8 mouse cellular contexts compared by ENCODE assay signal in genomic region chr8:94838600-94838999, GRCm38 (mm10). TPM values are rescaled to one million over a fixed set of nuclear protein-coding genes. Genes with fewer than 3 reads are reported as not detected.
A peak's percentile ranks its signal among the peaks of the same experiment; 100 is the strongest.
DNase-seq lines count a peak whose midpoint lies in the region; ATAC-seq and TF ChIP-seq lines count a peak whose summit lies in the region.

No protein-coding gene starts in this region.

- H3K36me3 ChIP-seq in G1E (replicated peaks), result peaks cover 35% of the 10 kb centered on the region
- H3K36me3 ChIP-seq in embryonic facial prominence, embryonic 12.5 days, result no peaks in the 10 kb centered on the region
- H3K36me3 ChIP-seq in intestine, postnatal 0 days (ENCODE audit: control insufficient read depth, insufficient read depth), result peaks cover 12% of the 10 kb centered on the region; the same call in 1 of the 2 replicates
- H3K36me3 ChIP-seq in midbrain, embryonic 15.5 days (replicated peaks), result no peaks in the 10 kb centered on the region

- 0% methylated on average over 24 of the region's 24 CpGs for WGBS in embryonic facial prominence, embryonic 12.5 days
- under 1% methylated on average over 24 of the region's 24 CpGs for WGBS in intestine, postnatal 0 days
- under 1% methylated on average over 23 of the region's 24 CpGs for WGBS in midbrain, embryonic 15.5 days

- peak overlapping the region; percentile 91 for H3K9ac ChIP-seq in embryonic facial prominence, embryonic 12.5 days
- H3K9ac ChIP-seq in intestine, postnatal 0 days (ENCODE audit: low read depth, low read length), result peak overlapping the region; percentile 94
- H3K9ac ChIP-seq in midbrain, embryonic 15.5 days, result peak overlapping the region; percentile 93

- no peaks in the 10 kb centered on the region for H3K27me3 ChIP-seq in G1E (ENCODE audit: insufficient read depth, low read length)
- no peaks in the 10 kb centered on the region for H3K27me3 ChIP-seq in embryonic facial prominence, embryonic 12.5 days
- H3K27me3 ChIP-seq in intestine, postnatal 0 days (replicated peaks; ENCODE audit: control insufficient read depth, insufficient read depth, low read length), result no peaks in the 10 kb centered on the region
- H3K27me3 ChIP-seq in midbrain, embryonic 15.5 days (replicated peaks), result no peaks in the 10 kb centered on the region

- DNase-seq in G1E (ENCODE audit: low spot score) (peak; percentile 64), liver (peak; percentile 75)
- DNase-seq in adrenal gland, postnatal 25 days, result peak; percentile 86
- DNase-seq in heart, adult 18-20 months, result peak; percentile 82 to 85
- no peak for DNase-seq in yolk sac, embryonic 10.5 days (ENCODE audit: low spot score)

- no peaks in the 10 kb centered on the region for H3K9me3 ChIP-seq in G1E (replicated peaks)
- H3K9me3 ChIP-seq in embryonic facial prominence, embryonic 12.5 days, result no peaks in the 10 kb centered on the region
- H3K9me3 ChIP-seq in intestine, postnatal 0 days (ENCODE audit: control insufficient read depth), result no peaks in the 10 kb centered on the region
- no peaks in the 10 kb centered on the region for H3K9me3 ChIP-seq in midbrain, embryonic 15.5 days

- peak; percentile 31; the same call in 1 of the 2 replicates for ATAC-seq in G1E (ENCODE audit: extremely low read depth, insufficient number of reproducible peaks, low FRiP score, poor library complexity, severe bottlenecking)
- peak; percentile 24; the same call in 1 of the 2 replicates for ATAC-seq in embryonic facial prominence, embryonic 12.5 days (ENCODE audit: insufficient number of reproducible peaks, insufficient read depth, low FRiP score, low TSS enrichment)
- ATAC-seq in intestine, postnatal 0 days, result peak; percentile 55
- ATAC-seq in midbrain, embryonic 15.5 days (replicated peaks), result peak; percentile 74

- H3K27ac ChIP-seq in embryonic facial prominence, embryonic 12.5 days, result peak overlapping the region; percentile 77
- peak overlapping the region; percentile 98 for H3K27ac ChIP-seq in intestine, postnatal 0 days (ENCODE audit: low read depth, low read length)
- peak overlapping the region; percentile 94 for H3K27ac ChIP-seq in midbrain, embryonic 15.5 days

- H3K4me2 ChIP-seq in embryonic facial prominence, embryonic 12.5 days (replicated peaks), result peak overlapping the region; percentile 69
- H3K4me2 ChIP-seq in intestine, postnatal 0 days (replicated peaks; ENCODE audit: low read depth), result peak overlapping the region; percentile 87
- H3K4me2 ChIP-seq in midbrain, embryonic 15.5 days, result peak overlapping the region; percentile 62

- TF ChIP-seq CTCF in G1E (IDR thresholded peaks at IDR 0.05; ENCODE audit: low read depth, low read length), result no peak
- TF ChIP-seq CTCF in intestine, postnatal 0 days (IDR thresholded peaks at IDR 0.05; ENCODE audit: low read depth), result no peak

- peaks cover 30% of the 10 kb centered on the region for H3K4me1 ChIP-seq in G1E (ENCODE audit: insufficient read depth, low read depth, low read length)
- H3K4me1 ChIP-seq in embryonic facial prominence, embryonic 12.5 days, result peaks cover 10% of the 10 kb centered on the region
- peaks cover 7% of the 10 kb centered on the region; the same call in 1 of the 2 replicates for H3K4me1 ChIP-seq in intestine, postnatal 0 days (replicated peaks; ENCODE audit: control insufficient read depth, insufficient read depth, low read length)
- H3K4me1 ChIP-seq in midbrain, embryonic 15.5 days, result peaks cover 19% of the 10 kb centered on the region

- peak overlapping the region; percentile 91 for H3K4me3 ChIP-seq in G1E (ENCODE audit: low read depth, low read length)
- H3K4me3 ChIP-seq in embryonic facial prominence, embryonic 12.5 days, result peak overlapping the region; percentile 84
- peak overlapping the region; percentile 96 for H3K4me3 ChIP-seq in intestine, postnatal 0 days (ENCODE audit: low read depth, low read length)
- peak overlapping the region; percentile 82 for H3K4me3 ChIP-seq in midbrain, embryonic 15.5 days

RNA-seq across cellular contexts. Expression of gene Ciapin1, which starts 0.4 kb away (rescaled TPM):
- total RNA-seq in G1E (2014; fragmentation: Nextera tagmentation) (56.3 and 75.9 TPM in 2 replicates), G1E (2017) (54.0 and 61.0 TPM in 2 replicates)
- polyA plus RNA-seq in G1E (2012), result 450 and 629 TPM in 2 replicates
- 112 and 175 TPM in 2 replicates for total RNA-seq in adrenal gland, postnatal 25 days (2021)
- polyA plus RNA-seq in embryonic facial prominence, embryonic 12.5 days (2016; fragmentation: Nextera tagmentation; extraction: Ambion mirVana), result 141 and 144 TPM in 2 replicates
- 10 to 100 TPM; 66.6 to 74.8 TPM for total RNA-seq in heart, adult 18-20 months (2021)
- 88.1 and 95.1 TPM in 2 replicates for polyA plus RNA-seq in intestine, postnatal 0 days (2015; fragmentation: Nextera tagmentation; extraction: Ambion mirVana)
- 211 and 217 TPM in 2 replicates for polyA plus RNA-seq in midbrain, embryonic 15.5 days (2015; fragmentation: Nextera tagmentation; extraction: Ambion mirVana)

RNA-seq across cellular contexts. Expression of gene Coq9, which starts 0.5 kb away (rescaled TPM):
- 60.7 and 68.8 TPM in 2 replicates for total RNA-seq in G1E (2014; fragmentation: Nextera tagmentation)
- total RNA-seq in G1E (2017), result 38.2 and 49.3 TPM in 2 replicates
- polyA plus RNA-seq in G1E (2012), result 109 and 133 TPM in 2 replicates
- total RNA-seq in adrenal gland, postnatal 25 days (2021), result 199 and 209 TPM in 2 replicates
- polyA plus RNA-seq in embryonic facial prominence, embryonic 12.5 days (2016; fragmentation: Nextera tagmentation; extraction: Ambion mirVana), result 61.8 and 66.3 TPM in 2 replicates
- total RNA-seq in heart, adult 18-20 months (2021), result 100 to 1,000 TPM; 627 to 660 TPM
- 79.4 and 80.7 TPM in 2 replicates for polyA plus RNA-seq in intestine, postnatal 0 days (2015; fragmentation: Nextera tagmentation; extraction: Ambion mirVana)
- 56.8 and 58.3 TPM in 2 replicates for polyA plus RNA-seq in midbrain, embryonic 15.5 days (2015; fragmentation: Nextera tagmentation; extraction: Ambion mirVana)

RNA-seq across cellular contexts. Expression of gene Polr2c, which starts 18.6 kb away (rescaled TPM):
- total RNA-seq in G1E (2014; fragmentation: Nextera tagmentation) (92.6 and 95.8 TPM in 2 replicates), G1E (2017) (65.5 and 66.1 TPM in 2 replicates)
- polyA plus RNA-seq in G1E (2012), result 18.5 and 33.8 TPM in 2 replicates
- 62.1 and 66.2 TPM in 2 replicates for total RNA-seq in adrenal gland, postnatal 25 days (2021)
- 145 and 154 TPM in 2 replicates for polyA plus RNA-seq in embryonic facial prominence, embryonic 12.5 days (2016; fragmentation: Nextera tagmentation; extraction: Ambion mirVana)
- 10 to 100 TPM; 62.3 to 65.6 TPM for total RNA-seq in heart, adult 18-20 months (2021)
- 70.4 and 75.1 TPM in 2 replicates for polyA plus RNA-seq in intestine, postnatal 0 days (2015; fragmentation: Nextera tagmentation; extraction: Ambion mirVana)
- 117 and 122 TPM in 2 replicates for polyA plus RNA-seq in midbrain, embryonic 15.5 days (2015; fragmentation: Nextera tagmentation; extraction: Ambion mirVana)

RNA-seq across cellular contexts. Expression of gene Ccl17, which starts 28.3 kb away (rescaled TPM):
- total RNA-seq in G1E (2014; fragmentation: Nextera tagmentation) (not detected in 2 replicates), G1E (2017) (not detected in 2 replicates)
- not detected in 2 replicates for polyA plus RNA-seq in G1E (2012)
- 0.70 TPM in 1 of 2 replicates, not detected in the other for total RNA-seq in adrenal gland, postnatal 25 days (2021)
- not detected in 2 replicates for polyA plus RNA-seq in embryonic facial prominence, embryonic 12.5 days (2016; fragmentation: Nextera tagmentation; extraction: Ambion mirVana)
- total RNA-seq in heart, adult 18-20 months (2021), result 1 to 10 TPM in 1 of 2 experiments, not detected in 1; 1.5 TPM
- 1.2 and 1.3 TPM in 2 replicates for polyA plus RNA-seq in intestine, postnatal 0 days (2015; fragmentation: Nextera tagmentation; extraction: Ambion mirVana)
- polyA plus RNA-seq in midbrain, embryonic 15.5 days (2015; fragmentation: Nextera tagmentation; extraction: Ambion mirVana), result 0.50 and 0.74 TPM in 2 replicates

RNA-seq across cellular contexts. Expression of gene Dok4, which starts 37.5 kb away (rescaled TPM):
- total RNA-seq in G1E (2014; fragmentation: Nextera tagmentation), result 0.53 and 3.7 TPM in 2 replicates
- 0.93 and 1.2 TPM in 2 replicates for total RNA-seq in G1E (2017)
- polyA plus RNA-seq in G1E (2012), result 0.51 and 0.72 TPM in 2 replicates
- total RNA-seq in adrenal gland, postnatal 25 days (2021), result 8.8 and 15.3 TPM in 2 replicates
- polyA plus RNA-seq in embryonic facial prominence, embryonic 12.5 days (2016; fragmentation: Nextera tagmentation; extraction: Ambion mirVana), result 23.0 and 25.1 TPM in 2 replicates
- total RNA-seq in heart, adult 18-20 months (2021), result 10 to 100 TPM; 11.9 to 16.6 TPM
- polyA plus RNA-seq in intestine, postnatal 0 days (2015; fragmentation: Nextera tagmentation; extraction: Ambion mirVana), result 51.0 and 52.1 TPM in 2 replicates
- polyA plus RNA-seq in midbrain, embryonic 15.5 days (2015; fragmentation: Nextera tagmentation; extraction: Ambion mirVana), result 92.9 and 99.7 TPM in 2 replicates

Comparison
In these comparisons a context has a peak if more than half of its experiments do, and no peak if none do; other contexts are left out.
1. ATAC-seq: peak in every context shown above with its lines; median percentile 74 in midbrain, embryonic 15.5 days; 55 in intestine, postnatal 0 days; 31 in G1E; 24 in embryonic facial prominence, embryonic 12.5 days.